Mouse (Mus musculus): ENCODE data around the gene Grik3.

Gene Grik3

DNA sequence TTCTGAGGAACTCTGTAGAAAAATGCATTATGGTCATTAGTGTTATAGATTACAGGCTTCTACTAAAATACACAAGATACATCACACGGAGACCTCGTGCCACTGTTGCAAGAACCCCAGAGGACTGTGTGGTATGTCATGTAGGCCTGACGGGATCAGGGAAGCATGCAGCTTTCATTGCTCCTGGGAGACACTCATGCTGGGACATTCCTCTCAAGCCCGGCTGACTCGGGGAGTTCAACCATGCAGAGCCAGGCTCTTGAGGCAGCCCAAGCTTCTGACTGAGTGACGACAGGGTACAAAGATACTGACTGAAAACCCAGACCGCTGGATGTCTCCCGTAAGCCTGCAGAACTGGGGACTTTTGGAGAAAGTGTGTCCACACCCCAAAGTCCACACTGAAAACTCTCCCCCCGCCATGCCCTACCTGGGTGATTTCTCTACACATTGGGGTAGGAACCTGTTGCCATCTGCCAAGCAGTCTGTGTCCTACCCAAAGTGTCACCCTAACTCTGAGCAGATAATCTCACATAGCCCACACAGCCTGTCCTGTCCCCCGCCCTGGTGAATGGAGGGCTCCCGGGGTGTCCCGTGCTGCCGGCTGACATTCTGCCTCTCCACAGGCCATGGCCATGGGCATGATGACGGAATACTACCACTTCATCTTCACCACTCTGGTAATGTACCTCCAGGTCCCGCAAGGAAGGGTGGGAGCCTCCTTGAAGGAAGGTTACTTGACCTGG lies 150.6 kb downstream of the Grik3 start:
- DNase-seq (ENCODE audit: inconsistent ontology term), result peak; percentile 63

- DNase-seq (ENCODE audit: inconsistent ontology term), result peak; percentile 95
Measured at GRCm38 (mm10) chr4:125644581-125645568, 154.4 kb downstream of the Grik3 start.

DNA sequence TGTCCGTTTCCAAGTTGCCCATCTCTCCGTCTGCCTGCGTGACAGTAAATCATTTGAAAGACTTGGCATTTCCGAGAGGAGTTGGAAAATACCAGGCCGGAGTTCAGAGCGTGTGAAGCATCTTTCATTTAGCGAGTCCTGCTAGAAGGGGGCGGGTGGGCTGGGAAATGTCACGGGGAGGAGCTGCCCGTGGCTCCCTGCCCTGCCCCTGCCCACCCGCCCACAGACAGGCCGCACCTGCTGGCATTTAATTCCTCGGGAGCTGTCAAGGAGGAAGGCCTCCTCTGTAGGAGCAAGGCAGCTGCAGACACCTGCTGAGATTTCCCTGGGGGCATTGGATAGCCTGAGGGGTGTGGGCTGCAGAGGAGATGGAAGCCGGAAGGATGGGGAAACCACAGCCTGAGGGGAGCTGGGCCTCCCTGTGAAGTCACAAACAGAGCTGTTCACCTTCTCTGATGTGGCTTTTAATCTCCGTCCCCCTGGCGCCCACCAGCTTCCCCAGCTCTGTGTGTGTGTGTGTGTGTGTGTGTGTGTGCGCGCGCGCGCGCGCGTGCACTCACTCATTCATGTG lies 161.3 kb downstream of the Grik3 start:
- DNase-seq (ENCODE audit: inconsistent ontology term), result peak; percentile 50

- no peak for DNase-seq (ENCODE audit: inconsistent ontology term)
Measured at GRCm38 (mm10) chr4:125656031-125656430, 165.5 kb downstream of the Grik3 start.

GRCm38 (mm10) chr4:125658376-125658775 lies 167.9 kb downstream of the Grik3 start:
- DNase-seq (ENCODE audit: inconsistent ontology term), result no peak

GRCm38 (mm10) chr4:125661982-125662381 lies 171.5 kb downstream of the Grik3 start:
- DNase-seq (ENCODE audit: inconsistent ontology term), result no peak

- DNase-seq (ENCODE audit: inconsistent ontology term), result no peak
Measured at GRCm38 (mm10) chr4:125663262-125663661, 172.8 kb downstream of the Grik3 start.

DNA sequence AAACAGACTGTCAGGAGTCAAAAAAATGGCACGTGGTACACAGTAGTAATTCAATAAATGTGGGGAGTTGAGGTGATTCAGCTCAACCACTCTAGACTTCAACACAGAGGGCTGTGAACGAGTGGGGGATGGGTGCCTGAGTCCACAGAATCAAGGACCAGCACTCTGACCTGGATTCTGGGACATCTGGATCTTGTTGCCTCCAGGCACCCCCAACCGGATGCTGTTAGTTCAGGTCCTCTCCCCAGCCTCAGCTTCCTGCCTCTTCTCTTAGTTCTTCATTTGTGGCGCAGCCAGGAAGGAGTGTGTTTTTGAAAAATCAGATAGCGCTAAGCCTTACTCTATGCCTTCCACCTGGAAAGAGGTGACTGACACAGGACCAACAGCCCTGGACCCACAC lies 175.5 kb downstream of the Grik3 start:
- DNase-seq (ENCODE audit: inconsistent ontology term), result no peak

- DNase-seq (ENCODE audit: inconsistent ontology term), result no peak
Measured at GRCm38 (mm10) chr4:125682007-125682406, 191.5 kb downstream of the Grik3 start.

DNA sequence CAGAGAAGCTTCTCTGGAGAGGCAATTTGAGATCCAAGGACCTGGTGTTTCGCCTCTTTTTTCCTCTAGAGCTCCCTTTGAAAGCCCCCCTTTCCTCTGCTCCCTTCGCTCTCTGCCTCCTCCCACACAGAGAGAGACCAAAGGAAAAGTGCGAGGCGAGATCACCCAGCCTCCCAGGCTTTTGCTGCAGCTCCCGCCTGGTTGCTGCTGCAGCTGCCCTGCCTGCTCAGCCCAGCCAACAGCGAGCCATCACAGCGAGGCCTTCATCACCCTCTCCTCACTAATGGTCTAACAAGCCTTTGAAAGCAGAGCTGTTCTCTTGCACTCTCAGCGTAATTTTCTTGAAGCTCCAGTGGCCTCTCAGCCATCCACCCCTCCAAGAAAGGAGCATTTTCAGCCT lies 196.6 kb downstream of the Grik3 start:
- DNase-seq (ENCODE audit: inconsistent ontology term), result no peak

GRCm38 (mm10) chr4:125695431-125695830 lies 204.9 kb downstream of the Grik3 start:
- DNase-seq (ENCODE audit: inconsistent ontology term), result no peak

DNA sequence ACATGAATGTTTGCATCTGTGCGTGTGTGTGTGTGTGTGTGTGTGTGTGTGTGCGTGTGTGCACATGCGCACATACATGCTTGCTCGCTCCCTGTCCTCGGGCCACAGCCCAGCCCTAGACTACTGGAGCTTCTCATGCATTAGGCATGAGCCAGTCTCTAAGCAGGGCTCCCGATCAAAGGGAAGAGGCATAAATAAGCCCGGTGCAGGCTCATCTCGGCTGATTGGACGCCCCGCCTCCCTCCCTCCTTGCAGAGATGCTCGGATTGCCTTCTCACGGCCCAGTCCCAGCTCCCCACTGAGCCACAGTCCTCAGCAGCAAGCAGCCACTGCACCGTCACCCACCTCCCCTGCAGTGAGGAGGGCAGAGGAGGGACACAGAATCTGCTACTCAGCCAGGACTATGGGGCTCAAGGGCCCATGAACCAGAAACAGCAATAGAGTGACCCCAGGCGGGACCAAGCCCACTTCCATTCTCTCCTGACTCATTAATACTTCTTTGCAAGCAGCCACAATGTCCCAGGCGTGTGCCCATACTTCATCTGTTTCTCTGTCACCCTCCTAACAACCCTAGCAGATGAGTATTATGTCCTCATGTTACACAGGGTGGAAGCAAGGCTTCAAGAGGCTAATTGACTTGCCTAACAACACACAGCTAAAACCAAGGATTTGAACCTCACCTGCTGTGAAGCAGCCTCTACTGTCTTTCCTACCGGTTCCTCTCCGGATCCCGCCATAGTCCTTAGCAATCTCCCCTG lies 205.9 kb downstream of the Grik3 start:
- DNase-seq (ENCODE audit: inconsistent ontology term), result no peak

- no peak for DNase-seq (ENCODE audit: inconsistent ontology term)
Measured at GRCm38 (mm10) chr4:125697626-125698025, 207.1 kb downstream of the Grik3 start.

DNA sequence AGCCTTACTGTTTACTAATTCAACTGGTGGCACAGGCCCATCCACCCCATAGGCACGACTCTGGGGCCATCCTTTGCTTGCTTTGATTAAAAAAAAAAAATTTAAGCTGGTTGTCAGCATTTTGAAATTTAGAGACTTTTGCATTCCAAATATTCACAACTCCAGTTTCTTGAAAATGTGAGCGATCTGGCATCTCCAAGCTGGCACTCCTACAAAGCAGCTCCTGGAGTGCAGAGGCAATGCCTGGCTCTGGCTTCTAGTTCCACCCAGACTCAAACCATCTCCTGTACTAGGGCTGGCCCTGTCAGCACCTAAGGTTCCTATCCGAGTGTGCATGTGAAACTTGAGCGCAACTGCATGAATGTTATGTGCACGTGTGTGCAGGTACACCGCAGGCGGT lies 208.6 kb downstream of the Grik3 start:
- DNase-seq (ENCODE audit: inconsistent ontology term), result no peak

DNA sequence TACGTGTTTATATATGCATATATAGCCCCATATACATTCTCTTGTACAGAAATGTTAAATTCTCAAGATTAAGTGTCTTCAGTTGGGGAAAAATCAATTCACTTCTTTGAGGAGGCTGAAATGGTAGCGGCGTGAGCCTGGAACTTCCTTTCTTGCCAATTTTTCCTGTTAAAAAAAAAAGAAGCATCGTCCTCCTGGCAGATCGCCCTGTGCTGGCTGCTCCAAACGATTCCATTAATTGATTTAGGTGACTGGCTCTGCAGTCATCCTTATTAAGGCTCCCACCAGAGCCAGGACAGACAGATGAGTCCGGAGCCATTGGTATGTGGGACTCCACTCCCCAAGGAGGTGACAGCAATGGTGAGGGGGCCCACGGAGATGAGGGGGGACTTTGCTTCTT lies 209.8 kb downstream of the Grik3 start:
- DNase-seq (ENCODE audit: inconsistent ontology term), result peak; percentile 63

GRCm38 (mm10) chr4:125702607-125703309 lies 212.3 kb downstream of the Grik3 start:
- peak; percentile 83 for DNase-seq (ENCODE audit: inconsistent ontology term)

DNA sequence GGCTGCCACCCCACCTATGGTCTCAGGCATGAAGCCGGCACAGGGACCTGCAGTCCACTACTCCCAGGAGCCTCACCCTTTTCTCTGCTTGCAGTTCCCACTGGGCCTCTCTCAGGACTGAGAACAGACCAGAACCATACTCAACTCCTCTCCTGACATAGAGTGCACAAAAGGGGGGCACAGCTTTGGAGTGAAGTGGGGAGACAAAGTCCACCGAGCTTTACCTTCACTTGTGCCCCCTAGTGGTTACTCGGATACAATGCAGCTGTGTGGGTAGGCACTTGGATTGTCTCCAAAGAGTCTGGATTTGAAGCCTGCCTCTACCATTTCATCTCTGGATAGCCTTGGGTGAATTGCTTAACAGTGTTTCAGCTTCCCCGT lies 212.8 kb downstream of the Grik3 start:
- no peak for DNase-seq (ENCODE audit: inconsistent ontology term)

DNA sequence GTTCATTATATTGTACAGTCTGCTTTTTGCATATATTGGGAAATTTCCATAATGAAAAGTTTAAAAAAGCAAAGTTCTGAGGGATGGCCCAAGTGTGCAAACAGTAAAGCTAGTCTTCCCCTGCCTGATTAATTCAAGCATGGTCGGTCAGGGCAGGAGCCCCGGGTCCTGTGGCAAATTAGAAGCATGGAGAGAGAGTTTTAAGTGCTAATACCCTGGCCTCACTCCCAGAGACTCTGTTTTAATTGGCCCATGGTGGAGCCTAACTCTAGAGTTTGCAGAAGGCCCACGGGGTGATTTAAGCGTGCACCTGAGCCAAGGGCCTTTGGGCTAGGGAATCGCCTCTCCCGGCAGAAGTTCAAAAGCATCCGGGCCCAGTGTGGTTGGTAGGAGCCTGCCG lies 215.2 kb downstream of the Grik3 start:
- DNase-seq (ENCODE audit: inconsistent ontology term), result no peak

- no peak for DNase-seq (ENCODE audit: inconsistent ontology term)
Measured at GRCm38 (mm10) chr4:125709716-125710115, 219.2 kb downstream of the Grik3 start.

- peak; percentile 56 for DNase-seq (ENCODE audit: inconsistent ontology term)
Measured at GRCm38 (mm10) chr4:125717881-125718280, 227.4 kb downstream of the Grik3 start.

Data from Muller cell, postnatal 12 days (primary cell).